Mouse (Mus musculus) cerebellum, postnatal 4 days (tissue): Measurements from ENCODE around the gene Ablim1.

Experiments used
- DNase-seq, 2 experiments: peaks; one replicate each; pipeline ENCODE4 v3.0.0; 2022; ENCODE audit warnings: low spot score in 2 of 2, mixed read lengths in 1 of 2

Ablim1 gene

DNA sequence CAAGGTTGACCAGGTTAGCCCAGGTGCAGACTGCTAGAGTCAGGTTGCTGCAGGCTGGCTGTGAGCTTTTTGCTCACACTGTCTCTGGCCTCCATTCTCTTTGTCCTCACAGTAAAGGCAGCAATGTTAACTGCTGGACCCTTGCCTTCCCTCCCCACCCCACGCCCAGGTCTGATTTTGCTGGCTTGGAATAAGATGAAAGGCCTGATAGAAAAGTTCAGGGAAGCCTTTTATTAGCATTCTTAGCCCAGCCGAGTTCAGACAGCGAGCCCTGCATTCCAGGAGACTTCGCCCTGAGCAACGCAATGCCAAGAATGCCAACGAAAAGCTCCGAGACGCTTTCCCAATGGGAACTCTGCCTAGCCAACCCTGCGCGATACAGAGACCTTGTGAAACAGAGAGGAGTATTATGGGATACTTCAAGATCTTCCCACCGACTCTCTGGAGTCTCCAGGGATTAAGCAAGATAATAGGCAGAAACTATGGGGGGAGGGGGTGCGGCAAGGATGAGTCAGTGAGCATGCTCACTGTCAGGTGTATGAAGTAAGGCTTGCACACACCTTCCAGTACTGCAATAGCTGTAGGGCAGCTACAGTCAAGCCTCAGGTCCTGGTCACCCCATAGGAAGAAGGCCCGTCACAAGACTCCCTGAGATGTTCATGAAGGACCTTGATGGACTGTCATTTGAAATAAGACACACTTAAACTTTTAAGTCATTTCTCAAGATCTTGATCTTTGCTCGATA is 324.2 kb downstream of the Ablim1 start:
- DNase-seq = no peak

DNA sequence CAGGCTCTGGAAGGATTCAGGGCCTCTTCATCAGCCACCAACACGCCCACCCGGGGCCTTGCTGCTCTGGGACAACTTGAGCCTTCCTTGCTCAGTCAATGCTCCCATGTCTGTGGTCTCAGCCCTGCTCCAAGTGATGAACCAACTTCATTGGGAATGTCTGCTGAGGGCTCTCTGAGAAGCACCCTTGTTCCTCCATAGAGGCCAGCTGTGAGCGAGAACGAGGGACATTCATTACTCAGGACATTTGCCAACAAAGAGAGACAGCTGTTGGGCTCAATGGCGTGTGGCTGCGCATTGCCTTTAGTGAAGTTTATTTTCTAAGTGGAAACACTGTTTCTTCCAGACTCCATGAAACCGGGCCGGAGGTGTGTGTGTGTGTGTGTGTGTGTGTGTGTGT is 325.5 kb downstream of the Ablim1 start:
- DNase-seq = no peak

DNA sequence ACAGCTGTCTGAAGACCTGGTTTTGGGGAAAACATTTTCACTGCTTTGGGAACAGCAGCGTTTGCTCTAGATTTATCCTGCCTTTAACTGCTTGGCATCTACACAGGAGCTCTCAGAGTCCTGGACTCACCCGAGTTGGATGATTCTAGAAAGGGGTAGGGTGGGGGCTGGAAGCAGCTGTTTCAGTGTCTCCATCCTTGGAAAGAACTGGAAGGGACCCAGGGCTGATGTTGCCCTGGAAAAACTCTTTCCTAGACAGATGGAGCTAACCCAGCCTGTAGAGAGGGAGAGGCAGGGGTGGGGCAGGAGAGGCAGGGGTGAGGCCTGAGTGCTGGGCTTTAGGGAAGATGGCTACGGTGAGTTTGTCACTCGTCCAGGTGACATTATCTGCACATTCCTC is 330.5 kb downstream of the Ablim1 start:
- no peak for DNase-seq

DNA sequence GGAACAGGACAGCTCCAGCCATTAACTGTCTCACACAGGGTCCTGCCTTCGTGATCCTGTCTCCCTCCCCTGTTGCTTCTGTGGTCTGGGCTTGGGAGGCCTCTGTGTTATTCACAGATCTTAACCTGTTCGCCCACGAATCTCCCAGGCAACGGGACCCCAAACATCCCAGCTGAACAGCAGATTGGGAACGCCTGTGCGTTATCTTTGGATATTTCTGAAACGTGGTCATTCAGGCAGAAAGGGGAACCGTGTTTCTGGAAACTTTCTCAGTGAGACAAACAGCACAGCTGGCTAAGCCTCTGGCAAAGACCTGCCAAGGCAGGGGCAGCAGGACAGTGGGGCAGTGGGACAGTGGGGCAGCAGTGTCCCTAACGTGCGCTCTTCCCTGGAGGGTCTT is 331.0 kb downstream of the Ablim1 start:
- DNase-seq = no peak
